Mouse (Mus musculus): ENCODE results near the gene H2-Eb1.

The H2-Eb1 gene

GRCm38 (mm10) chr17:34315512-34315911, 9.8 kb downstream of the H2-Eb1 start:
- DNase-seq (ENCODE audit: low spot score in 2 of 2), result no peak

- DNase-seq (ENCODE audit: low spot score in 2 of 2), result no peak
Observed at GRCm38 (mm10) chr17:34316697-34317096, 11.0 kb downstream of the H2-Eb1 start.

GRCm38 (mm10) chr17:34317275-34317674, 11.6 kb downstream of the H2-Eb1 start:
- DNase-seq (ENCODE audit: low spot score in 2 of 2), result no peak

- no peak for DNase-seq (ENCODE audit: low spot score in 2 of 2)
Observed at GRCm38 (mm10) chr17:34325436-34325835, 19.8 kb downstream of the H2-Eb1 start, which contains the start of gene H2-Eb2. TSS of gene H2-Eb2 (plus strand) at chr17:34325665.

- no peak for DNase-seq (ENCODE audit: low spot score in 2 of 2)
Observed at GRCm38 (mm10) chr17:34326373-34326772, 20.7 kb downstream of the H2-Eb1 start.

GRCm38 (mm10) chr17:34329807-34330206, 24.1 kb downstream of the H2-Eb1 start:
- DNase-seq (ENCODE audit: low spot score in 2 of 2), result no peak

- no peak for DNase-seq (ENCODE audit: low spot score in 2 of 2)
Observed at GRCm38 (mm10) chr17:34331200-34331599, 25.5 kb downstream of the H2-Eb1 start.

- no peak for DNase-seq (ENCODE audit: low spot score in 2 of 2)
Observed at GRCm38 (mm10) chr17:34340619-34341402, 35.1 kb downstream of the H2-Eb1 start.

- DNase-seq (ENCODE audit: low spot score in 2 of 2), result no peak
Observed at GRCm38 (mm10) chr17:34344882-34345281, 39.2 kb downstream of the H2-Eb1 start.

GRCm38 (mm10) chr17:34345486-34345885, 39.8 kb downstream of the H2-Eb1 start:
- DNase-seq (ENCODE audit: low spot score in 2 of 2), result no peak

GRCm38 (mm10) chr17:34346041-34346440, 40.4 kb downstream of the H2-Eb1 start:
- no peak for DNase-seq (ENCODE audit: low spot score in 2 of 2)

- peak in 1 of 2 experiments; percentile 46 for DNase-seq (ENCODE audit: low spot score in 2 of 2)
Observed at GRCm38 (mm10) chr17:34347606-34348308, 42.1 kb downstream of the H2-Eb1 start.

GRCm38 (mm10) chr17:34349429-34349828, 43.8 kb downstream of the H2-Eb1 start:
- peak; percentile 48 to 83 for DNase-seq (ENCODE audit: low spot score in 2 of 2)

GRCm38 (mm10) chr17:34354539-34354938, 48.9 kb downstream of the H2-Eb1 start, which contains the start of gene Btnl2:
TSS of gene Btnl2 (plus strand) at chr17:34354822.
- DNase-seq (ENCODE audit: low spot score in 2 of 2), result no peak

- DNase-seq (ENCODE audit: low spot score in 2 of 2), result no peak
Observed at GRCm38 (mm10) chr17:34354940-34355339, 49.3 kb downstream of the H2-Eb1 start.

- no peak for DNase-seq (ENCODE audit: low spot score in 2 of 2)
Observed at GRCm38 (mm10) chr17:34362954-34363546, 57.4 kb downstream of the H2-Eb1 start.

- DNase-seq (ENCODE audit: low spot score in 2 of 2), result no peak
Observed at GRCm38 (mm10) chr17:34363676-34364310, 58.1 kb downstream of the H2-Eb1 start.

GRCm38 (mm10) chr17:34365031-34365430, 59.4 kb downstream of the H2-Eb1 start:
- no peak for DNase-seq (ENCODE audit: low spot score in 2 of 2)
